Comparison of ENCODE assay signal across 8 mouse cellular contexts in the genomic region with DNA sequence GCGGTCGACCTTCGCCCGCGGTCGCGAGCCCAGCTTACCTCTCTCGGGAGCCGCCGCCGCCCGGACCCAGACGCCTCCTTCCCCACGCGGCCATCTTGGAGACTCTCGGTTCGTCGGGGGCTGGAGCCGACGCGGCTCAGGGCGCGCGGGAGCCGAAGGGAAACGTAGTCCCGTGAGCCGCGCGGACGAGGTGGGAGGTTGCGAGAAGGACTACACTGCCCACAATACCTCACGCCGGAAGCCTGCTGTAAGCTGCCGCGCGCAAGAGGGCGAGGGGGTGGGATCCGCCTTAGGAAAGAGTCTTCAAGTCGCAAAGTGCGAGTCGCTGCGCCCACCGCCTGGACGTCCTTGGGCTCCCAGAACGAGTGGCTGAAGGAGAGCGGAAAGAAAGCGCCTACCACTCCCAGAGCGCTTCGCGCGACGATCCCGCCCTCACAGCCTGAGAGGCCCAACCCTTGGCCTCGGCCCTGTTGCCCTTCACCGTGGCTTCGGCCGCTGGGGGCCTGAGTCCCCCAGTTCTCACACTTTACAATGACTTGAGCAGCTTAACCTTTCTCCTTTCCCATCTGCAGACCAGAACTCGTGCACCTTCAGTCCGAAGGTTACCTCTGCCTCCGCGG. TPM values are rescaled to one million over a fixed set of nuclear protein-coding genes. Genes with fewer than 3 reads are reported as not detected.
DNase-seq lines count a peak whose midpoint lies in the region; ATAC-seq lines count a peak whose summit lies in the region.

Gene Tmem11 (minus strand): TSS at position 598 of the 620 bp plus-strand sequence.

- DNase-seq in adipocyte (ENCODE audit: low spot score): peak; percentile 95
- DNase-seq in embryo, embryonic 10 days (ENCODE audit: low spot score): peak; percentile 99
- DNase-seq in gastrocnemius, postnatal 10 days: peak; percentile 89
- DNase-seq in induced T-regulatory cell, adult 2 months (ENCODE audit: low read depth): peak; percentile 97
- peak; percentile 96 to 98 for DNase-seq in left cerebral cortex, adult 9 months (ENCODE audit: low spot score in 2 of 2)
- peak; percentile 96 for DNase-seq in right cerebral cortex, postnatal 14 days
- peak; percentile 88 to 96 for DNase-seq in urinary bladder, postnatal 36 days (ENCODE audit: low spot score in 2 of 2)

- peak; percentile 89 for ATAC-seq in megakaryocyte progenitor cell, adult 5-6 weeks (replicated peaks; ENCODE audit: poor library complexity)

RNA-seq across cellular contexts. Expression of gene Tmem11, which starts in this region (rescaled TPM):
- total RNA-seq in gastrocnemius, postnatal 10 days (2021): 10 to 100 TPM; 40.4 to 45.0 TPM
- 23.9 and 30.3 TPM in 2 replicates for total RNA-seq in megakaryocyte progenitor cell, adult 5-6 weeks (2015)
- total RNA-seq in megakaryocyte progenitor cell, adult 5-6 weeks (2017): 66.9 and 71.3 TPM in 2 replicates

Comparison
In these comparisons a context has a peak if more than half of its experiments do, and no peak if none do; other contexts are left out.
1. Peak in every context shown above with its lines: DNase-seq and ATAC-seq.